ENCODE assay signal across 23 mouse cellular contexts in the genomic region with DNA sequence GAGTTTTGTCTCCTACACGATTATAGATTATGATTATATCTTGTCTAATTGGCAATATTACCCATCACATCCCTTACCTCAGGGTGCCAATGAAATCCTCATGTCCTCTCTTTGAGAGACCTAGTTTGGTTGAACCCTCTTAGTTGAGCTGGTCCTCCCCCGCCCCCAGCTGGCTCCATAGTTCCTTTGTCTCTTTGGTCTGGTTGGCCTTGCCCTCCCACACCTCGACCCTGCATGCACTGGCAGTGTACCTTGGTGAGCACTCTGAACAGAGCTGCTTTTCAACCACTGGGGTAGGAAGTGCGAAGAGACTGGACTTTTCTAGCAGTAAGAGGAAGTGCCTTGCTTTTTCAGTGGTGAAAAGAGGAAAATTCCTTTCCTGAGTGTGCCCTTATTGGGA. TPM values are rescaled to one million over a fixed set of nuclear protein-coding genes. Genes with fewer than 3 reads are reported as not detected.
DNase-seq lines count a peak whose midpoint lies in the region; ATAC-seq and TF ChIP-seq lines count a peak whose summit lies in the region.
"Had no signal": no experiment of that assay in that cellular context is flagged by ENCODE, and none has a peak within 500 bp of the region (broad histone marks: within the 10 kb centered on the region; RNA-seq: fewer than 3 reads in every experiment).

No protein-coding gene starts in this region.

- H3K27ac ChIP-seq in lung, embryonic 15.5 days: peak overlapping the region; percentile 51; the same call in 1 of the 2 replicates
- peak overlapping the region; percentile 39; the same call in 1 of the 2 replicates for H3K27ac ChIP-seq in spleen, adult 2 months (ENCODE audit: insufficient read depth, low read length)
- H3K27ac ChIP-seq: forebrain, embryonic 10.5 days; forebrain, embryonic 13.5 days; heart, adult 2 months; hindbrain, embryonic 13.5 days had no signal

- TF ChIP-seq CTCF in spleen, adult 2 months (IDR thresholded peaks at IDR 0.05; ENCODE audit: extremely low read depth, insufficient read depth, insufficient read length, insufficient replicate concordance): no peak

- no peak for DNase-seq in lung, postnatal 4 days
- no peak for DNase-seq in spleen, adult 2 months (ENCODE audit: low read depth in 1 of 2, low spot score in 2 of 2)
- no peak for DNase-seq in spleen, adult 18-20 months
- peak; percentile 51 for DNase-seq in testis, postnatal 14 days (ENCODE audit: low spot score)
- DNase-seq in cerebellum, adult 8-10 months: no peak
- DNase-seq: adrenal gland, adult 2 months; cerebellum, adult 11-12 months; cerebellum, adult 9-10 months; cerebellum, postnatal 14 days; gastrocnemius, postnatal 10 days; gastrocnemius, postnatal 36 days; heart, adult 2 months; heart, postnatal 14 days; heart, postnatal 4 days had no signal

- peaks cover 6% of the 10 kb centered on the region; the same call in 1 of the 2 replicates for H3K36me3 ChIP-seq in lung, embryonic 15.5 days
- H3K36me3 ChIP-seq in spleen, adult 2 months (ENCODE audit: control insufficient read depth, insufficient read depth, low read length): no peaks in the 10 kb centered on the region

- H3K9ac ChIP-seq in lung, embryonic 15.5 days: no peak overlapping the region
- H3K9ac ChIP-seq: forebrain, embryonic 13.5 days; hindbrain, embryonic 13.5 days had no signal

- H3K4me2 ChIP-seq in lung, embryonic 15.5 days: no peak overlapping the region
- H3K4me2 ChIP-seq: forebrain, embryonic 13.5 days; heart, embryonic 13.5 days; hindbrain, embryonic 13.5 days had no signal

- WGBS in lung, embryonic 15.5 days: 71% methylated on average over 4 of the region's 4 CpGs
- WGBS in spleen, adult 2 months: 63% methylated on average over 4 of the region's 4 CpGs

- no peak for TF ChIP-seq POLR2A in spleen, adult 2 months (IDR thresholded peaks at IDR 0.05; ENCODE audit: low read depth, low read length)

- peaks cover 3% of the 10 kb centered on the region; the same call in 1 of the 2 replicates for H3K4me1 ChIP-seq in lung, embryonic 15.5 days
- peaks cover 5% of the 10 kb centered on the region; the same call in 1 of the 2 replicates for H3K4me1 ChIP-seq in spleen, adult 2 months (ENCODE audit: control insufficient read depth, insufficient read depth, insufficient read length)
- H3K4me1 ChIP-seq: forebrain, embryonic 13.5 days; hindbrain, embryonic 13.5 days had no signal

- H3K27me3 ChIP-seq in lung, embryonic 15.5 days: no peaks in the 10 kb centered on the region
- no peaks in the 10 kb centered on the region for H3K27me3 ChIP-seq in spleen, adult 2 months (ENCODE audit: control insufficient read depth, insufficient read depth, low read length)
- H3K27me3 ChIP-seq: forebrain, embryonic 13.5 days; heart, embryonic 13.5 days; hindbrain, embryonic 13.5 days had no signal

- no peaks in the 10 kb centered on the region for H3K9me3 ChIP-seq in lung, embryonic 15.5 days
- H3K9me3 ChIP-seq: forebrain, embryonic 10.5 days; forebrain, embryonic 13.5 days; heart, embryonic 10.5 days; heart, embryonic 13.5 days; hindbrain, embryonic 13.5 days had no signal

- no peak overlapping the region for H3K4me3 ChIP-seq in lung, embryonic 15.5 days
- no peak overlapping the region for H3K4me3 ChIP-seq in spleen, adult 2 months (ENCODE audit: extremely low read depth, insufficient read depth, insufficient read length)
- H3K4me3 ChIP-seq: forebrain, embryonic 10.5 days; forebrain, embryonic 13.5 days; heart, adult 2 months; heart, embryonic 10.5 days; heart, embryonic 13.5 days; hindbrain, embryonic 13.5 days had no signal

- no peak for ATAC-seq in lung, embryonic 15.5 days (ENCODE audit: borderline replicate concordance, extremely low read depth, low FRiP score, low TSS enrichment)
- ATAC-seq: CD4-positive, CD25-positive, alpha-beta regulatory T cell, adult 4 months; forebrain, embryonic 13.5 days; forebrain, embryonic 16.5 days; hindbrain, embryonic 16.5 days had no signal

RNA-seq across cellular contexts. Expression of gene Jmjd7, which starts 25.3 kb away (rescaled TPM):
- 20.0 and 21.2 TPM in 2 replicates for polyA plus RNA-seq in lung, embryonic 15.5 days (2015; fragmentation: Nextera tagmentation; extraction: Ambion mirVana)
- 5.9 and 13.4 TPM in 2 replicates for polyA plus RNA-seq in spleen, adult 2 months (2012; rRNA removed)

RNA-seq across cellular contexts. Expression of gene Gm28042, which starts 25.3 kb away (rescaled TPM):
- 2.1 and 3.1 TPM in 2 replicates for polyA plus RNA-seq in lung, embryonic 15.5 days (2015; fragmentation: Nextera tagmentation; extraction: Ambion mirVana)
- polyA plus RNA-seq in spleen, adult 2 months (2012; rRNA removed): 5.3 and 7.9 TPM in 2 replicates

RNA-seq across cellular contexts. Expression of gene Mapkbp1, which starts 29.5 kb away (rescaled TPM):
- polyA plus RNA-seq in lung, embryonic 15.5 days (2015; fragmentation: Nextera tagmentation; extraction: Ambion mirVana): 2.6 and 3.0 TPM in 2 replicates
- 6.0 and 7.5 TPM in 2 replicates for polyA plus RNA-seq in spleen, adult 2 months (2012; rRNA removed)

RNA-seq across cellular contexts. Expression of gene Pla2g4b, which starts 31.3 kb away (rescaled TPM):
- 1.0 and 1.3 TPM in 2 replicates for polyA plus RNA-seq in lung, embryonic 15.5 days (2015; fragmentation: Nextera tagmentation; extraction: Ambion mirVana)
- 6.0 and 8.8 TPM in 2 replicates for polyA plus RNA-seq in spleen, adult 2 months (2012; rRNA removed)
